Mouse (Mus musculus): Measurements from ENCODE around the gene Atraid. TPM values are rescaled to one million over a fixed set of nuclear protein-coding genes. Genes with fewer than 3 reads are reported as not detected.

The Atraid gene
- polyA plus RNA-seq, 1 experiment from 2014 or later = 186 TPM

DNA sequence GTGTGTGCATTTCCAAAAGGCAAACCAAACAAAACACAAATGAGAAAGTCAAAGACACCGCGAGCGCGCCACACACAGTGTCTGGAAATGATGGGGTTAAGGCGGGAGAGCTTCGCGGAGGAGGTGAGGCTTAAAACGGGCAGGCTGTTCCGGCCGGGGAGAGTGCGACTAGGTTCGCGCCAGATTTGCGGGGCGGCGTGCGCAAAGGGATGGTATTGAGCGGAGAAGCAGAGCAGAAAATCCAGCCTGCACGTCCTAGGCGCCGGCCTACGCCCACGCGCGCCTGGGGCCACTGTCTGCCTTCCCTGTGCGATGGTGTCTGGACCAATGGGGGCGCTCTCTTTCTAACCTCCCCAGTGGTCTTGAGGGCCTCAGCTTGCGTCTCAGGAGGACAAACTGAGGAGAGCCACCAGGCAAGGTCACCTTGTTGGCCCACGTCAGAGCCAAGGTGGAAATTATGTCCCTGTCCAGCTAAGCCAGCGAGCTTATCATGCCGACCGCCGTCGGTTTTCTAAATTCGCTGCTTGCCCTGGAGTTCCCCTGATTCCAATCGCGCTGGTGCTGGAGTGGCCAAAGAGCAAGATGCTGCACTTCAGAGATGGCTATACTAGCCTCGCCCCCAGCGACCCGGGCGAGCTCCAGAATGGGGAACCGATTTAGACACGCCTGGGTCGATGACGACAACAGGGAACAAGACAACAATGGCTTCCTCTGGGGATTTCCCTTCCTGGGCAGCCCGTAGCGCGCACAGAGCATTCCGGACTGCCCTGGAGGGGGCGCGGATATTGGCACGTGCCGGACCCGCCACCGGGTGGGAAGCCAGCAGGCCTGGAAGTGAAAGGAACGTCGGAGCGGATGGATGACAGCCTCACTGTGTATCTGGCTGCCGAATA is 46.9 kb downstream of the Atraid start:
- peak overlapping the region; percentile 35 for H3K4me2 ChIP-seq (replicated peaks; ENCODE audit: low read depth, low read length)
- H3K4me3 ChIP-seq (ENCODE audit: low read depth, low read length) = peak overlapping the region; percentile 26
- no peak overlapping the region for H3K27ac ChIP-seq (ENCODE audit: low read length)
- H3K4me1 ChIP-seq (ENCODE audit: control insufficient read depth, insufficient read depth, low read length) = peaks cover 28% of the 10 kb centered on the region
- H3K9ac ChIP-seq (replicated peaks; ENCODE audit: low read depth, low read length) = no peak overlapping the region
- ATAC-seq (ENCODE audit: insufficient number of reproducible peaks, insufficient read depth, low FRiP score, low read depth) = peak; percentile 50; the same call in 1 of the 2 replicates
- WGBS = under 1% methylated on average over 59 of the region's 59 CpGs
- no peaks in the 10 kb centered on the region for H3K9me3 ChIP-seq (ENCODE audit: control insufficient read depth, low read depth, low read length)
- no peaks in the 10 kb centered on the region for H3K36me3 ChIP-seq (ENCODE audit: control insufficient read depth, insufficient read depth, low read length)
- peaks cover 68% of the 10 kb centered on the region for H3K27me3 ChIP-seq (ENCODE audit: control insufficient read depth, insufficient read depth, low read length)

GRCm38 (mm10) chr5:31095711-31096480 is 47.8 kb downstream of the Atraid start:
- H3K4me3 ChIP-seq (ENCODE audit: low read depth, low read length) = peak overlapping the region; percentile 26; the same call in 1 of the 2 replicates
- peaks cover 59% of the 10 kb centered on the region for H3K27me3 ChIP-seq (ENCODE audit: control insufficient read depth, insufficient read depth, low read length)
- H3K36me3 ChIP-seq (ENCODE audit: control insufficient read depth, insufficient read depth, low read length) = no peaks in the 10 kb centered on the region
- H3K4me1 ChIP-seq (ENCODE audit: control insufficient read depth, insufficient read depth, low read length) = peaks cover 28% of the 10 kb centered on the region
- ATAC-seq (ENCODE audit: insufficient number of reproducible peaks, insufficient read depth, low FRiP score, low read depth) = no peak
- 32% methylated on average over 11 of the region's 11 CpGs for WGBS
- no peak overlapping the region for H3K27ac ChIP-seq (ENCODE audit: low read length)
- no peak overlapping the region for H3K9ac ChIP-seq (replicated peaks; ENCODE audit: low read depth, low read length)
- H3K4me2 ChIP-seq (replicated peaks; ENCODE audit: low read depth, low read length) = peak overlapping the region; percentile 35; the same call in 1 of the 2 replicates
- H3K9me3 ChIP-seq (ENCODE audit: control insufficient read depth, low read depth, low read length) = no peaks in the 10 kb centered on the region

Other genes starting within 250 kb of the Atraid start
- gene Mapre3, start 233.7 kb upstream of the Atraid start, polyA plus RNA-seq (2014; fragmentation: Nextera tagmentation; extraction: Ambion mirVana) = 19.2 and 22.7 TPM in 2 replicates
- 58.6 and 68.7 TPM in 2 replicates for gene Tmem214, start 180.3 kb upstream of the Atraid start, polyA plus RNA-seq (2014; fragmentation: Nextera tagmentation; extraction: Ambion mirVana)
- 27.5 and 34.0 TPM in 2 replicates for gene Agbl5, start 159.6 kb upstream of the Atraid start, polyA plus RNA-seq (2014; fragmentation: Nextera tagmentation; extraction: Ambion mirVana)
- gene Ost4, start 140.5 kb upstream of the Atraid start, polyA plus RNA-seq (2014; fragmentation: Nextera tagmentation; extraction: Ambion mirVana) = 476 and 515 TPM in 2 replicates
- gene Emilin1, start 134.9 kb upstream of the Atraid start, polyA plus RNA-seq (2014; fragmentation: Nextera tagmentation; extraction: Ambion mirVana) = 208 and 230 TPM in 2 replicates
- gene Khk, start 126.9 kb upstream of the Atraid start, polyA plus RNA-seq (2014; fragmentation: Nextera tagmentation; extraction: Ambion mirVana) = 19.2 and 24.2 TPM in 2 replicates
- gene Cgref1, start 102.7 kb upstream of the Atraid start, polyA plus RNA-seq (2014; fragmentation: Nextera tagmentation; extraction: Ambion mirVana) = 5.7 and 6.4 TPM in 2 replicates
- 102 and 104 TPM in 2 replicates for gene Preb, start 88.0 kb upstream of the Atraid start, polyA plus RNA-seq (2014; fragmentation: Nextera tagmentation; extraction: Ambion mirVana)
- 0.50 and 0.55 TPM in 2 replicates for gene Tcf23, start 79.7 kb upstream of the Atraid start, polyA plus RNA-seq (2014; fragmentation: Nextera tagmentation; extraction: Ambion mirVana)
- gene Slc5a6, start 612 bp downstream of the Atraid start, polyA plus RNA-seq (2014; fragmentation: Nextera tagmentation; extraction: Ambion mirVana) = 9.2 and 9.7 TPM in 2 replicates
- gene Cad, start 6.5 kb downstream of the Atraid start, polyA plus RNA-seq (2014; fragmentation: Nextera tagmentation; extraction: Ambion mirVana) = 21.7 and 26.3 TPM in 2 replicates
- not detected in 2 replicates for gene Dnajc5g, start 58.0 kb downstream of the Atraid start, polyA plus RNA-seq (2014; fragmentation: Nextera tagmentation; extraction: Ambion mirVana)
- gene Slc30a3, start 59.9 kb downstream of the Atraid start, polyA plus RNA-seq (2014; fragmentation: Nextera tagmentation; extraction: Ambion mirVana) = 0.30 and 0.52 TPM in 2 replicates
- not detected in 2 replicates for gene Trim54, start 68.4 kb downstream of the Atraid start, polyA plus RNA-seq (2014; fragmentation: Nextera tagmentation; extraction: Ambion mirVana)
- gene Ucn, start 90.5 kb downstream of the Atraid start, polyA plus RNA-seq (2014; fragmentation: Nextera tagmentation; extraction: Ambion mirVana) = not detected in 2 replicates
- 69.8 and 72.3 TPM in 2 replicates for gene Mpv17, start 105.9 kb downstream of the Atraid start, polyA plus RNA-seq (2014; fragmentation: Nextera tagmentation; extraction: Ambion mirVana)
- 1.1 and 1.8 TPM in 2 replicates for gene Gm29609, start 131.6 kb downstream of the Atraid start, polyA plus RNA-seq (2014; fragmentation: Nextera tagmentation; extraction: Ambion mirVana)
- gene Gtf3c2, start 131.8 kb downstream of the Atraid start, polyA plus RNA-seq (2014; fragmentation: Nextera tagmentation; extraction: Ambion mirVana) = 63.2 and 77.7 TPM in 2 replicates
- gene Snx17, start 144.9 kb downstream of the Atraid start, polyA plus RNA-seq (2014; fragmentation: Nextera tagmentation; extraction: Ambion mirVana) = 123 and 125 TPM in 2 replicates
- gene Eif2b4, start 145.1 kb downstream of the Atraid start, polyA plus RNA-seq (2014; fragmentation: Nextera tagmentation; extraction: Ambion mirVana) = 52.5 and 60.2 TPM in 2 replicates
- gene Zfp513, start 154.0 kb downstream of the Atraid start, polyA plus RNA-seq (2014; fragmentation: Nextera tagmentation; extraction: Ambion mirVana) = 5.1 and 5.6 TPM in 2 replicates
- gene Ppm1g, start 172.4 kb downstream of the Atraid start, polyA plus RNA-seq (2014; fragmentation: Nextera tagmentation; extraction: Ambion mirVana) = 108 and 112 TPM in 2 replicates
- gene Nrbp1, start 192.6 kb downstream of the Atraid start, polyA plus RNA-seq (2014; fragmentation: Nextera tagmentation; extraction: Ambion mirVana) = 168 and 169 TPM in 2 replicates
- 0.51 and 1.0 TPM in 2 replicates for gene Gm9970, start 192.9 kb downstream of the Atraid start, polyA plus RNA-seq (2014; fragmentation: Nextera tagmentation; extraction: Ambion mirVana)
- 63.6 and 68.9 TPM in 2 replicates for gene Krtcap3, start 203.4 kb downstream of the Atraid start, polyA plus RNA-seq (2014; fragmentation: Nextera tagmentation; extraction: Ambion mirVana)
- gene Ift172, start 242.8 kb downstream of the Atraid start, polyA plus RNA-seq (2014; fragmentation: Nextera tagmentation; extraction: Ambion mirVana) = 35.5 and 41.4 TPM in 2 replicates
- gene Fndc4, start 247.8 kb downstream of the Atraid start, polyA plus RNA-seq (2014; fragmentation: Nextera tagmentation; extraction: Ambion mirVana) = 44.4 and 46.0 TPM in 2 replicates
- 0.32 TPM in 1 of 2 replicates, not detected in the other for gene Gckr, start 249.1 kb downstream of the Atraid start, polyA plus RNA-seq (2014; fragmentation: Nextera tagmentation; extraction: Ambion mirVana)